Mouse (Mus musculus) gastrocnemius, adult 8-10 months (tissue): ENCODE measurements around the gene Ppfia2. TPM values are rescaled to one million over a fixed set of nuclear protein-coding genes. Genes with fewer than 3 reads are reported as not detected.

ENCODE experiments used
- DNase-seq, 2 experiments: peaks; one replicate each; pipeline ENCODE4 v3.0.0; 2022; ENCODE audit warnings: low spot score in 2 of 2
- total RNA-seq, 4 experiments: library from RNA; stranded (reverse); gene quantifications; 2 replicates each; pipeline ENCODE4 v1.2.4; 2022

Gene Ppfia2
- total RNA-seq: under 1 TPM in 3 of 4 experiments, not detected in 1; 0.07 to 0.22 (median 0.13) TPM

- DNase-seq: no peak
Measured at GRCm38 (mm10) chr10:106469855-106470532, at the start of gene Ppfia2. Gene Ppfia2, plus strand, starts transcription at chr10:106470339.

GRCm38 (mm10) chr10:106468956-106469721 lies 1.0 kb upstream of the Ppfia2 start:
- DNase-seq: no peak

- DNase-seq: no peak
Measured at GRCm38 (mm10) chr10:106470533-106471205, 530 bp downstream of the Ppfia2 start.

GRCm38 (mm10) chr10:106509281-106510165 lies 39.4 kb downstream of the Ppfia2 start:
- DNase-seq: no peak

GRCm38 (mm10) chr10:106566036-106566435 lies 95.9 kb downstream of the Ppfia2 start:
- DNase-seq: no peak

GRCm38 (mm10) chr10:106585026-106585425 lies 114.9 kb downstream of the Ppfia2 start:
- no peak for DNase-seq

- DNase-seq: no peak
Measured at GRCm38 (mm10) chr10:106585476-106586080, 115.4 kb downstream of the Ppfia2 start.

GRCm38 (mm10) chr10:106587817-106588216 lies 117.7 kb downstream of the Ppfia2 start:
- DNase-seq: no peak

GRCm38 (mm10) chr10:106590944-106591343 lies 120.8 kb downstream of the Ppfia2 start:
- DNase-seq: no peak

GRCm38 (mm10) chr10:106596976-106597375 lies 126.8 kb downstream of the Ppfia2 start:
- DNase-seq: no peak

- no peak for DNase-seq
Measured at GRCm38 (mm10) chr10:106603319-106603898, 133.3 kb downstream of the Ppfia2 start.

- DNase-seq: no peak
Measured at GRCm38 (mm10) chr10:106609177-106609981, 139.2 kb downstream of the Ppfia2 start.

GRCm38 (mm10) chr10:106610222-106610621 lies 140.1 kb downstream of the Ppfia2 start:
- no peak for DNase-seq

GRCm38 (mm10) chr10:106618194-106618593 lies 148.1 kb downstream of the Ppfia2 start:
- DNase-seq: no peak

- no peak for DNase-seq
Measured at GRCm38 (mm10) chr10:106620952-106621351, 150.8 kb downstream of the Ppfia2 start.

GRCm38 (mm10) chr10:106623342-106623741 lies 153.2 kb downstream of the Ppfia2 start:
- DNase-seq: no peak

- DNase-seq: no peak
Measured at GRCm38 (mm10) chr10:106632171-106632935, 162.2 kb downstream of the Ppfia2 start.

- no peak for DNase-seq
Measured at GRCm38 (mm10) chr10:106633898-106634297, 163.8 kb downstream of the Ppfia2 start.

- DNase-seq: no peak
Measured at GRCm38 (mm10) chr10:106652276-106652675, 182.1 kb downstream of the Ppfia2 start.
